Mouse (Mus musculus) ES-E14 (cell line): ENCODE results near the gene Cxcr4. TPM values are rescaled to one million over a fixed set of nuclear protein-coding genes. Genes with fewer than 3 reads are reported as not detected.

Source experiments
- DNase-seq: peaks from one replicate; pipeline ENCODE4 v3.0.0-alpha.2; 2013; ENCODE audit warnings: low read depth, low spot score
- H3K27ac ChIP-seq: 2 replicates; pipeline ENCODE4 v1.5.1; 2012; ENCODE audit warnings: low read depth, mild to moderate bottlenecking, low read length, moderate library complexity, mixed read lengths; ENCODE audit not compliant: poor library complexity, insufficient read depth, severe bottlenecking
- H3K36me3 ChIP-seq: 2 replicates; pipeline ENCODE4 v1.6.1; 2012; ENCODE audit warnings: mild to moderate bottlenecking, low read length, moderate library complexity, mixed read lengths; ENCODE audit not compliant: control insufficient read depth, poor library complexity, insufficient read depth, severe bottlenecking
- H3K4me1 ChIP-seq, 2 experiments: fragments of 150-350 bp in 1 of 2; sonication (generic) in 1 of 2; 2 replicates each; pipeline ENCODE4 v1.6.1; 2012; ENCODE audit warnings: low read length in 2 of 2, mild to moderate bottlenecking in 1 of 2, mixed read lengths in 1 of 2; ENCODE audit not compliant: control insufficient read depth in 2 of 2, insufficient read depth in 2 of 2, poor library complexity in 1 of 2
- H3K4me3 ChIP-seq, 2 experiments: fragments of 150-350 bp in 1 of 2; sonication (generic) in 1 of 2; 2 replicates each; pipeline ENCODE4 v1.5.1; 2012; ENCODE audit warnings: low read length in 2 of 2, low read depth in 1 of 2, mild to moderate bottlenecking in 1 of 2, mixed read lengths in 1 of 2; ENCODE audit not compliant: insufficient read depth in 1 of 2, poor library complexity in 1 of 2, severe bottlenecking in 1 of 2
- H3K9ac ChIP-seq: 2 replicates; pipeline ENCODE4 v1.6.1; 2012; ENCODE audit warnings: low read depth, mild to moderate bottlenecking, low read length, mixed read lengths; ENCODE audit not compliant: poor library complexity, insufficient read depth, severe bottlenecking
- H3K9me3 ChIP-seq: fragments of 150-350 bp; sonication (generic); 2 replicates; pipeline ENCODE4 v1.6.1; 2012; ENCODE audit warnings: low read depth, mild to moderate bottlenecking, low read length; ENCODE audit not compliant: control insufficient read depth, insufficient read depth
- CHD2 ChIP-seq: IDR thresholded peaks from 2 replicates; pipeline ENCODE4 v1.6.1; 2014; ENCODE audit warnings: mild to moderate bottlenecking, low read depth, low read length, inconsistent platforms
- HCFC1 ChIP-seq: IDR thresholded peaks from 2 replicates; pipeline ENCODE4 v1.6.1; 2012; ENCODE audit warnings: low read length, inconsistent platforms, borderline replicate concordance; ENCODE audit not compliant: insufficient read depth
- MAFK ChIP-seq: IDR thresholded peaks from 2 replicates; pipeline ENCODE4 v1.6.1; 2014; ENCODE audit warnings: mild to moderate bottlenecking, low read depth, low read length, inconsistent platforms; ENCODE audit not compliant: insufficient read depth
- ZC3H11A ChIP-seq: IDR thresholded peaks from 2 replicates; pipeline ENCODE4 v1.6.1; 2012; ENCODE audit warnings: low read depth, mild to moderate bottlenecking, inconsistent platforms, low read length, borderline replicate concordance
- ZNF384 ChIP-seq: IDR thresholded peaks from 2 replicates; pipeline ENCODE4 v1.6.1; 2012; ENCODE audit warnings: low read depth, low read length, inconsistent platforms
- in situ Hi-C, 2 experiments: fragments of 600-800 bp; cut with MboI; formaldehyde crosslinking; loops; one replicate each; pipeline ENCODE4 v1.15.1; 2025; ENCODE audit warnings: low sequenced_read_pairs in 2 of 2, inconsistent platforms in 1 of 2; ENCODE audit not compliant: unreplicated experiment in 2 of 2
- total RNA-seq: library from RNA; depleted of rRNA; stranded (reverse); fragments of 300-350 nt; gene quantifications from 2 replicates; pipeline ENCODE4 v1.2.3, GENCODE M21; 2012

Gene Cxcr4
- total RNA-seq, 1 experiment, result 2.6 TPM

DNA sequence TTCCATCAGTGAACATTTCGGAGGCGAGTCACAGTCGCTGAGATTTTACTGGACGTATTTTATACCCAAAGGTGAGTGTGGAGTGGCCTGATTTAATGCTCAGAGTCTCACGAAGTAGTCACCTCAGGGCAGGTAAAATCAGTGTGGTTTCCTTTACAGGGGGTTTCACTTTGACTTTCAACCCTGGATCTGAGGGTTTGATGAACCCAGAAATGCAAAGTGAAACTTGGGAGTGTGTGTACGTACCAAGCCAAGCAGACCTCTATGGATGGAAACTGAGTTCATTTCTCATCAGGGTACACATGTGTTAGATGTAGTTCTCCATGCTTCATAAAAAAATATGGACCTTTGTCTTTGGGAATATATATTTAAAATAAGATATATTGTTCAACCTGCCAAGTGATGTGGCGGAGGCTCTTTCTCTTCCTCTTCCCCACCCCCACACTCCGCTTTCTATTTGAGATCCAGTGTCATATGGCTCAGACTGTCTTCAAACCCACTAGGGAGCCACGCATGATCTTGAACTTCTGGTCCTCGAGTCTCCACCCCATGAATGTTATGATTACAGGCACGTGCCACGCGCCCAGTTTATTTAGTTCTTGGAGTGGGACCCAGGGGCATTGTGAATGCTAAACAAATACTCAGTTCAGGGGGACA, 25.7 kb upstream of the Cxcr4 start:
- DNase-seq, result no peak
- TF ChIP-seq ZC3H11A (no peak), CHD2 (no peak), HCFC1 (no peak), MAFK (no peak), ZNF384 (no peak)
- in situ Hi-C loops, result no loop called here
- Histone ChIP-seq H3K4me3 (no peak overlapping the region), H3K4me1 (no peaks in the 10 kb centered on the region), H3K9ac (no peak overlapping the region), H3K9me3 (no peaks in the 10 kb centered on the region), H3K27ac (no peak overlapping the region), H3K36me3 (no peaks in the 10 kb centered on the region)

DNA sequence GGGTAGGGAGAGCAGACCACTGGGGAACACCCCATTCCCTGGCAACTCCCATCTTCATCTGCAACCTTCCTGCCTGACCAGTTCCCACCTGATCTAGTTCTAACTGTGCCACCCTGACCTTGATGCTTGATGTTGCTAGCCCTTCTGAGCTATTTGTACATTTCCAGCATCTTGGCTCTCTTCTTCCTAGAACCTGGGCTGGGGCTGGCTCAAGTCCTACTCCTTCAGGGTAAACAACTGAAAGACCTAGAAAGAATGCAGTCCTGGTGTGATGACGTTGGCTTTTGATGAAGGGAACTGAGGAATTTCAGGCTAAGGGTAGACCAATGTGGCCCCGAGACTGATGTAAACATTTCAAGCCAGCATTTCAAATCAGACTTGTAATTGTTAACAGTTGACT, 24.5 kb upstream of the Cxcr4 start:
- in situ Hi-C loops, result no loop called here
- Histone ChIP-seq H3K9ac (no peak overlapping the region), H3K9me3 (no peaks in the 10 kb centered on the region), H3K4me1 (no peaks in the 10 kb centered on the region), H3K36me3 (no peaks in the 10 kb centered on the region), H3K4me3 (no peak overlapping the region), H3K27ac (no peak overlapping the region)
- no peak for DNase-seq
- TF ChIP-seq CHD2 (no peak), ZC3H11A (no peak), HCFC1 (no peak), ZNF384 (no peak), MAFK (no peak)

DNA sequence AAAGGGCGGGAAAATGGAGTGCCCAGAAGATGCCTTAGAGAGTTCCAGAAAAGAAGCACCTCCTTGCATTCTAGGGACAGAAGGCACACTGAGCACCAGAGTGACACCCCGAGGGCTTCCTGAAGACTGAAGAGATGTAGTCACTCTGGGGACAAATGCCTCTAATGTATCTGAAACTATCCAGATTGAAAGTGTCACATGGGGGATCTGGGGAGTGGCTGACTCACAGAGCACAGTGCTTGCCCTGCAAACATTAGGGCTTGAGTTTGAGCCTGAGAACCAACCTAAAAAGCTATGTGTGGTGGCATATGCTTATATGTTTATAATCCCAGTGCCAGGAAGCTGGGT, 23.3 kb upstream of the Cxcr4 start:
- Histone ChIP-seq H3K9me3 (no peaks in the 10 kb centered on the region), H3K4me1 (no peaks in the 10 kb centered on the region), H3K36me3 (no peaks in the 10 kb centered on the region), H3K27ac (no peak overlapping the region), H3K4me3 (no peak overlapping the region), H3K9ac (no peak overlapping the region)
- in situ Hi-C loops, result no loop called here
- no peak for DNase-seq
- no peak for TF ChIP-seq CHD2
- no peak for TF ChIP-seq MAFK
- TF ChIP-seq ZNF384, result no peak
- no peak for TF ChIP-seq HCFC1
- no peak for TF ChIP-seq ZC3H11A

DNA sequence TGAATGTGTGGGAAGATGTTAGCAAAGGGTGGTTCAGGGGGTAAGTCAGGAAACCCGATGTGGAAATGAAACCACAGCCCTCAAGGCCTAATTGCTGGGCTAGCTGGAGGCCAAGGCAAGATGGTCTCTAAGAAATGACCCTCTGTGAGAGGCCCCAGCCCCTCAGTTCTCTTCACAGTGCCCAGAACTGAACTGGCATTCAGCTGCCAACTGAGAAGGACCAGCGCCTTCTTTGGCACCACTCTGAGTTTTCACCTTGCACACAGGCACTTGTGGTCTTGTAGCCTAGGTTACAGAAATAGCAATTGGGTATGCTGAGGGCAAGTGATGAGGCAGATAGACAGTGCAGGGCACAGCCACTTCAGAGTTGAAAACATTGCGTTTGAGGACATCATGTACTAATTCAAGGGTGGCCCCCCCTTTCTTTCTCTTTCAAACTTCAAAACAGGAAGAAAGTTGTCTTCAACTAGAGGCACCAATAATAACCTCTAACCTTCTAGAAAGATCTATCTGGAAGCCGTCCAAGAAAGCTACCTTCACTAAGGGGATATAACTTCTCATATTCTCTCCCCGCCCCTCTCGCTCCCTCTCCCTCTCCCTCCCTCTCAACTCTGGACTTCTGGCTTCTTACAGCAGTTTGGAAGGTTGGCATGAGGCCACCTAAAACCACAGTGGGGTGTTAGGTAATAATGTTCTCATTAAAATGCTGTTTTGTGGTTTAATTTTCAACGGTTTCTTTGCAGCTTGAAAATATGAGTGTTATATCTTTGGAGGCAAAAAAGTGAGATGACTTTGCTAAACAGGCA, 22.8 kb upstream of the Cxcr4 start:
- Histone ChIP-seq H3K9ac (no peak overlapping the region), H3K4me1 (no peaks in the 10 kb centered on the region), H3K9me3 (no peaks in the 10 kb centered on the region), H3K4me3 (no peak overlapping the region), H3K36me3 (no peaks in the 10 kb centered on the region), H3K27ac (no peak overlapping the region)
- DNase-seq, result no peak
- TF ChIP-seq ZNF384, result no peak
- TF ChIP-seq CHD2, result no peak
- no peak for TF ChIP-seq MAFK
- TF ChIP-seq ZC3H11A, result no peak
- TF ChIP-seq HCFC1, result no peak
- in situ Hi-C loops, result no loop called here

DNA sequence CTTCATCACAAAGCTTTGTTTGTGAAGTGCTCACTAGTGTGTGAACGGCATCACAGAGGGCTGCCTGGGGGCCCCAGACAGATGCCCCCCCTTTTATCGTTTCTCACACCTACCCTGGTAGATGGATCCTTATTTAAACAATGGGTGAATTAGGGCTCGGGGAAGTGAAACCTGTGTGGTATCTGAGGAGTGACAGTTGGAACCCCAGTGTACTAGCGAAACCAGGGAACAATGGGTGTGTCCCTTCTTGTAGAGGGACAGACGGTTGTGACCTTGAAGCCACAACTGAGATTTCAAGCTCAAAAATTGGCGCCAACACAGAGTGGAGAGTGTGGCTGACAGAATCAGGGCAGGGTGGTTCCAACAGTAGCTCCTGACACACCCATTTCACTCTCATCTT, 16.0 kb upstream of the Cxcr4 start:
- no peak for DNase-seq
- Histone ChIP-seq H3K9ac (no peak overlapping the region), H3K9me3 (no peaks in the 10 kb centered on the region), H3K36me3 (no peaks in the 10 kb centered on the region), H3K4me1 (no peaks in the 10 kb centered on the region), H3K27ac (no peak overlapping the region), H3K4me3 (no peak overlapping the region)
- in situ Hi-C loops, result no loop called here
- TF ChIP-seq HCFC1, result no peak
- TF ChIP-seq MAFK, result no peak
- no peak for TF ChIP-seq ZC3H11A
- TF ChIP-seq CHD2, result no peak
- no peak for TF ChIP-seq ZNF384
